Mouse (Mus musculus) liver, embryonic 16.5 days (tissue): ENCODE data around the gene Gm960. TPM values are rescaled to one million over a fixed set of nuclear protein-coding genes. Genes with fewer than 3 reads are reported as not detected.
"Not testable (repeated sequence)": the region's sequence is repeated elsewhere in the genome, so short reads cannot be mapped to it uniquely, and the experiment has no call there.

Experiments
- ATAC-seq: fragments of 200-750 bp; cut with Nextera tagmentation; 2 replicates; pipeline ENCODE4 v1.8.0; 2017; ENCODE audit warnings: low read depth, mild to moderate bottlenecking, moderate number of reproducible peaks, moderate library complexity
- H3K27ac ChIP-seq: fragments of 300-500 bp; sonication (generic); 2 replicates; pipeline ENCODE4 v1.5.1; 2014; ENCODE audit warnings: mild to moderate bottlenecking, low read length
- H3K27me3 ChIP-seq: fragments of 300-500 bp; sonication (generic); 2 replicates; pipeline ENCODE4 v1.6.1; 2014; ENCODE audit warnings: low read depth, low read length, mixed read lengths; ENCODE audit not compliant: control insufficient read depth, insufficient read depth
- H3K36me3 ChIP-seq: fragments of 300-500 bp; sonication (generic); 2 replicates; pipeline ENCODE4 v1.6.1; 2014; ENCODE audit warnings: mild to moderate bottlenecking; ENCODE audit not compliant: control insufficient read depth, insufficient read depth
- H3K4me1 ChIP-seq: fragments of 300-500 bp; sonication (generic); 2 replicates; pipeline ENCODE4 v1.6.1; 2014; ENCODE audit warnings: low read depth, low read length, mixed read lengths; ENCODE audit not compliant: control insufficient read depth
- H3K4me2 ChIP-seq: fragments of 300-500 bp; sonication (generic); 2 replicates; pipeline ENCODE4 v1.6.1; 2014; ENCODE audit warnings: low read depth, low read length, mixed read lengths
- H3K4me3 ChIP-seq: fragments of 300-500 bp; sonication (generic); 2 replicates; pipeline ENCODE4 v1.5.1; 2014; ENCODE audit warnings: low read depth, mild to moderate bottlenecking, low read length
- H3K9ac ChIP-seq: fragments of 300-500 bp; sonication (generic); 2 replicates; pipeline ENCODE4 v1.6.1; 2014; ENCODE audit warnings: low read depth, low read length
- H3K9me3 ChIP-seq: fragments of 300-500 bp; sonication (generic); replicated peaks from 2 replicates; pipeline ENCODE4 v1.6.1; 2016; ENCODE audit warnings: low read length; ENCODE audit not compliant: control insufficient read depth
- WGBS: fragments of 180-500 bp; shearing (Covaris S2); extraction: QIAGEN DNeasy Blood & Tissue Kit; methylation state at CpG from one replicate; pipeline ENCODE4 v1.1.7; 2014; ENCODE audit not compliant: insufficient replicate concordance; 5-methylcytosine and 5-hydroxymethylcytosine counted together
- polyA plus RNA-seq: library from polyadenylated mRNA; unstranded; fragments of >200 nt; fragmentation: Nextera tagmentation; extraction: Ambion mirVana; gene quantifications from 2 replicates; pipeline ENCODE4 v1.2.1, GENCODE M21; 2015

Gm960 gene
- polyA plus RNA-seq, 1 experiment from 2014 or later: 0.57 TPM

DNA sequence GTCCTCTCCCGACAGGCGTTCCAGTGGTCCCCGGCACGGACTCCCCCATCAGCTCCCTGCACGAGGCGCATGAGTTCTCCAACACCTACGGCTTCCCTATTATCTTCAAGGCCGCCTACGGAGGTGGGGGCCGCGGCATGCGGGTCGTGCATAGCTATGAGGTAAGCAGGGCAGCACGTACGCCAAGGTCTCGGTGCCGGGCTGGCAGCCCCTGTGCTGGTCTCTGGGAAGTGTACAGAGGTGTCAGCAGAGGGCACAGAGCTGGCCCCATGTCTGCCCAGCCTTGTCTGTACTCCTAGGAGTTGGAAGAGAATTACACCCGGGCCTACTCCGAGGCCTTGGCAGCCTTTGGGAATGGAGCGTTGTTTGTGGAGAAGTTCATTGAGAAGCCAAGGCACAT is 96.0 kb downstream of the Gm960 start:
- Histone ChIP-seq H3K4me1 (peaks cover 13% of the 10 kb centered on the region), H3K4me2 (no peak overlapping the region), H3K9ac (no peak overlapping the region), H3K9me3 (no peaks in the 10 kb centered on the region), H3K27me3 (no peaks in the 10 kb centered on the region), H3K4me3 (no peak overlapping the region), H3K36me3 (0 out of 2 replicates have a peak, but pooled peaks cover 2% of the 10 kb centered on the region), H3K27ac (no peak overlapping the region)
- WGBS: 84% methylated on average over 20 of the region's 20 CpGs
- ATAC-seq: no peak

DNA sequence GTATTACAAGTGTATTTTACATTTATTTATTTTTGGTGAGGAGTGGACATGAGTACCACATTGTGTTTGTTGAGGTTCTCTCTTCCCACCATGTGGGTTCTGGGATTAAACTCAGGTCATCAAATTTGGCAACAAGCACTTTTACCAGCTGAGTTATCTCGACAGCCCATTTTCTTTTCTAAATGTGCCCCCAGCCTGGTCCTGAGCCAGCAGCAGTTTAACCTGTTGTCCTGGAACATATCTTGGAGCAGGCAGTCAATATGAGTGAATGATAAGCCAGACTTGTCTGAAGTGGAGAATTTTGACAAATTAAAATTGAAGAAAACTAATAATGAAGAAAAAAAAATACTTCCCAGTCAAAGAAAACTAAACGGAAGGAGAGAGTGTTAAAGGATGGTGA is 102.4 kb downstream of the Gm960 start:
- no peak overlapping the region for H3K9ac ChIP-seq
- no peak overlapping the region for H3K4me3 ChIP-seq
- no peaks in the 10 kb centered on the region for H3K9me3 ChIP-seq
- no peaks in the 10 kb centered on the region for H3K27me3 ChIP-seq
- no peak overlapping the region for H3K27ac ChIP-seq
- H3K4me1 ChIP-seq: no peaks in the 10 kb centered on the region; the same call in 1 of the 2 replicates
- WGBS: 52% methylated on average over 2 of the region's 2 CpGs
- no peak for ATAC-seq
- no peak overlapping the region for H3K4me2 ChIP-seq
- H3K36me3 ChIP-seq: no peaks in the 10 kb centered on the region

DNA sequence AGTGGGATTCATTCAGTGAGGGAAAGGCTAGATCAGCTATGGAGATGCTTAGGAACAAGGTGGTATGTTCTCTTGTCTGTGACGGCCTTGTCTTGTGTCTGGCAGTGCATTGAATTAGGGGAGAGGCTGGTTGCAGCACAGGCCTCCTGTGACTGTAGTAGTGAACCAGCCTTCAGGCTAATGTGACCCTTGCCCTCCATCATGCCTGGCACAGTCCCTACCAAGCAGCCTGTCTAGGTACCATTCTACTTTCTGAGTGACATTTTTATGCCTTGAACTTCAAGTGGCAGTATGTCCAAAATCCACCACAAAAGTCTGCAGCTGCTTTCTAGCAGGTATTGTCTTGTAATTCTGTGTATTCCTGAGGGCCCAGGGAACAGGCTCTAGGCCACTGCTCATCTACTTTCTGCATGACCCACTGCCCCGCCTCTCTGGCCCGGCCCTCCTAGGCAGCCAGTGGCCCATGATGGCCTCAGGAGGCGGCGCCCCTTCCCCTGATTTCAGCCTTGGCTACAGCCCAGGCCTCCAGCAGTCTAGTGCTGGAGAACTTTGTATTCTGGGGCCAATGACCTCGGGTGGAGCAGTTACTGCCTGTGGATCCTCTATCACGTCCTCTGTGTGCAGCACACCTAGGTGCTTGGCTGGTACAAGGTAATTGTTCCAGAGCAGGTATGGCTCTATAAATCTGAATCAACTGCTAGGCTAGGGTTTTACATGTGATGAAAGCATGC is 104.5 kb downstream of the Gm960 start:
- Histone ChIP-seq H3K27ac (peak overlapping the region; percentile 73), H3K27me3 (no peaks in the 10 kb centered on the region), H3K9ac (peak overlapping the region; percentile 33; the same call in 1 of the 2 replicates), H3K4me1 (no peaks in the 10 kb centered on the region), H3K4me3 (peak overlapping the region; percentile 37), H3K36me3 (no peaks in the 10 kb centered on the region), H3K9me3 (no peaks in the 10 kb centered on the region), H3K4me2 (peak overlapping the region; percentile 39; the same call in 1 of the 2 replicates)
- peak; percentile 89 for ATAC-seq
- WGBS: 52% methylated on average over 7 of the region's 7 CpGs

DNA sequence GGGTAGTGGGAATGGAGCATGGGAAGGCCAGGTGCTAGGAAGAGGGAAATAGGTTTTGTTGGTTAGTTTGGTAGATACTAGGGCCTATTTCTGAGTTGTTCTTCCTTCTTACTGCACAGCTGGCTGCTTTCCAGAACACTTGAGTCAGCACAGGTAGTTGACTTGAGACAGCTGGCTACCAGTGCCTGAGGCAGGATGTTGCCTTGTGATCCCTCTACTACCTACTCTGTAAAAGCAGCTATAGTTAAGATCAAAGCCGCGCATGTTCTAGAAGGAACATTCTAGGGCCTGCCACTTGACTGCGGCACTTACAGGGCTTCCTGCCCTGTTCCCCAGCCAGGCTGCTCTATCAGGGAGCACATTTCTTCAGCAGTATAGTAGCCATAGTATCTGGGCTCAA is 108.4 kb downstream of the Gm960 start:
- H3K27ac ChIP-seq: no peak overlapping the region

DNA sequence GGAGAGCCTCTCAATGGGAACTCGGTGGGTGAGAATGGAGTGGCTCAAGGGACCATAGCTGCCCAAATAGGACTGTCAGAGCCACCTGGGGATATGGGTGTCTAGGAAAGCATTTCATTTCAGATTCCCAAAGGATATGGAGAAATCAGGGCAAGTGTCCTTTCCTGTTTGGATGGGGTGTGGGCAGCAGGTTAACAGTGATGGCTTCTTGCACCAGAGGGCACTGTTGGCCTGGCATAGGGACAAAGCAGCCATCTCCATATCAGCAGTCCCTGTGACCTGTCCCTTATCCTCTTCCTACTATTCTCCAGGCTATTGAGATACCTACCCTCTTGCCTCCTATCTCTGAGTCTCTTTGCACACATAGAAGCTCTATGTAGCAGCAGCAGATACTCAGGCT is 109.4 kb downstream of the Gm960 start:
- ATAC-seq: 0 out of 2 replicates have a peak, but pooled peaks have one; percentile 14
- no peak overlapping the region for H3K4me2 ChIP-seq
- H3K27ac ChIP-seq: no peak overlapping the region
- H3K9me3 ChIP-seq: no peaks in the 10 kb centered on the region
- H3K9ac ChIP-seq: no peak overlapping the region
- 64% methylated on average over 1 of the region's 1 CpGs for WGBS
- H3K4me3 ChIP-seq: no peak overlapping the region
- H3K27me3 ChIP-seq: no peaks in the 10 kb centered on the region
- no peaks in the 10 kb centered on the region for H3K36me3 ChIP-seq
- H3K4me1 ChIP-seq: no peaks in the 10 kb centered on the region

More for the DNA sequence above, 108.4 kb downstream of the Gm960 start:
- H3K27me3 ChIP-seq: no peaks in the 10 kb centered on the region
- H3K9me3 ChIP-seq: no peaks in the 10 kb centered on the region
- 78% methylated on average over 3 of the region's 3 CpGs for whole genome bisulfite sequencing
- H3K4me1 ChIP-seq: no peaks in the 10 kb centered on the region
- H3K36me3 ChIP-seq: no peaks in the 10 kb centered on the region
- no peak overlapping the region for H3K9ac ChIP-seq
- ATAC-seq: no peak
- H3K4me3 ChIP-seq: no peak overlapping the region
- H3K4me2 ChIP-seq: no peak overlapping the region

DNA sequence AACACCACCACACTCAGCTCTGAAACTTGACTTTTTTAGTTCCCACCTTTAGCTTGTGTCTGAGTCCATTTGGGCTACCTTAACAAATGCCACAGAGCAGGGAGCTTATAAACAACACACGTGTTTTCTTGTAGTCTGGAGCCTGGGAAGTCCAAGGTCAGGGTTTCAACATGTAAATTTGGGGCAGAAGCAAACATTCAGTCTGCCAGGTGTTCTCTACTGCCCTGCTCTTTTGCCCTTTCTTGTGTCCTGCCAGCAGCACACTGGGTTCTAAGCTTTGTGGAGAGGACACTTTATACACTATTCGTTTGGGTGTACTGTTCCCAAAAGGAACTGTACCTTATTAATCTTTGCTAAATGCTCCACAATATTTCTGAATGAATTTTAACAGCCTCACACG is 110.0 kb downstream of the Gm960 start:
- no peak overlapping the region for H3K9ac ChIP-seq
- H3K27ac ChIP-seq: no peak overlapping the region
- no peaks in the 10 kb centered on the region for H3K27me3 ChIP-seq
- no peaks in the 10 kb centered on the region for H3K9me3 ChIP-seq
- ATAC-seq: peak; percentile 51
- no peaks in the 10 kb centered on the region for H3K36me3 ChIP-seq
- WGBS: 53% methylated on average over 3 of the region's 3 CpGs
- H3K4me1 ChIP-seq: no peaks in the 10 kb centered on the region
- H3K4me3 ChIP-seq: no peak overlapping the region
- H3K4me2 ChIP-seq: no peak overlapping the region

DNA sequence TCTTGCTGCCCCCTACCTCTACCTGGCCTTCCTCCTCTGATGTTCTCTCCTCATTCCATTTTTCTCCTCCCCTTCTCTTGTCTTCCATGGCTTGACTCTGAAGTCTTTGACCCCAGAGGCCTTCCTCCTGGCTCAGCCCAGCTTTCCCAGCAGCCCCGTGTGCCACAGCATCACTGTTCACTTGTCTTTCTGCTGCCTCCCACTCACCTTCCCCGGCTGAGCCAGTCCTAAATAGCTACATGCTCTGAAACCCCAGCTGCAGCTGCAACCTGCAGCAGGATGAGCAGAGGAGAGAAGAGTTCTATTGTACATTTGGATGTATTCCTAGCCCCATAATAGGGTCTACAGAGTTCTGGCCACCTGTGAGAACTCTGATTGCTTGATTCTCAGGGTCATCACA is 111.0 kb downstream of the Gm960 start:
- H3K4me2 ChIP-seq: no peak overlapping the region
- no peak overlapping the region for H3K9ac ChIP-seq
- no peaks in the 10 kb centered on the region for H3K36me3 ChIP-seq
- no peak for ATAC-seq
- H3K4me3 ChIP-seq: no peak overlapping the region
- no peaks in the 10 kb centered on the region for H3K4me1 ChIP-seq
- no peaks in the 10 kb centered on the region for H3K27me3 ChIP-seq
- no peak overlapping the region for H3K27ac ChIP-seq
- WGBS: 46% methylated on average over 2 of the region's 2 CpGs
- no peaks in the 10 kb centered on the region for H3K9me3 ChIP-seq

DNA sequence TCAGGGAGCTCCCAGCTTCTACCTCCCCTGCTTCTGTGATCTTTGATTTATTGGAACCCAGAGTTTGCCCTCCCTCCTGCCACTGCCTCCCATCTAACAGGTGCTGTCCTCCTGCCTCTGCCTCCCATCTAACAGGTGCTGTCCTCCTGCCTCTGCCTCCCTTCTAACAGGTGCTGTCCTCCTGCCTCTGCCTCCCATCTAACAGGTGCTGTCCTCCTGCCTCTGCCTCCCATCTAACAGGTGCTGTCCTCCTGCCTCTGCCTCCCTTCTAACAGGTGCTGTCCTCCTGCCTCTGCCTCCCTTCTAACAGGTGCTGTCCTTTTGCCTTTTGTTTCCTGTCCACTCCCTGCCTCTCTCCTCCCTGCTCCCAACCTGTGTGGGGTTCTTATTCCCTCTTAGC is 111.7 kb downstream of the Gm960 start:
- not testable (repeated sequence) for H3K4me1 ChIP-seq

DNA sequence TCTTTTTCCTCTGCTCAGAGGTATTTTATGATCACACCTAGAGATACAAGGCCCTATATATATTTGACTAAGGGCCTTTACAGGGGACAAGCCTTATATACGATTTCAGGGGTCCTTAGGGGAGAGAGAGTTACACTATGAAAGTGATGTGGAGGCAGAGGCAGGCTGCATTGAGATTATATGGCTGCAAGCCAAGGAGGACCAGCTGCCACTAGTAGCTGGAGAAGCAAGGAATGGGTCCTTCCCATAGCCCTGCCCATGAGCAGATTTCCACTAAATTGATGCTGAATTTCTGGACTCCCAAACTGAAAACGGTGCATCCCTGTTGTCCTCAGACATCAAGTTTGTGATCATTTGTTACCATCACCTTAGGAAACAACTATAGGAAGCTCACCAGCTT is 114.6 kb downstream of the Gm960 start:
- H3K4me1 ChIP-seq: no peaks in the 10 kb centered on the region; the same call in 1 of the 2 replicates
- no peak overlapping the region for H3K27ac ChIP-seq
- no peak overlapping the region for H3K4me3 ChIP-seq
- H3K36me3 ChIP-seq: no peaks in the 10 kb centered on the region
- H3K27me3 ChIP-seq: no peaks in the 10 kb centered on the region
- H3K9me3 ChIP-seq: no peaks in the 10 kb centered on the region
- ATAC-seq: no peak
- no peak overlapping the region for H3K4me2 ChIP-seq
- WGBS: 57% methylated on average over 2 of the region's 2 CpGs
- H3K9ac ChIP-seq: no peak overlapping the region

More for the DNA sequence above, 111.7 kb downstream of the Gm960 start:
- not testable (repeated sequence) for H3K9me3 ChIP-seq, H3K9ac ChIP-seq, H3K36me3 ChIP-seq, ATAC-seq, H3K4me3 ChIP-seq, H3K4me2 ChIP-seq, H3K27me3 ChIP-seq, H3K27ac ChIP-seq
